Mouse (Mus musculus): ENCODE data around the gene Nxpe3. TPM values are rescaled to one million over a fixed set of nuclear protein-coding genes. Genes with fewer than 3 reads are reported as not detected.
"Not testable (repeated sequence)": the region's sequence is repeated elsewhere in the genome, so short reads cannot be mapped to it uniquely, and the experiment has no call there.

The Nxpe3 gene
- polyA plus RNA-seq, 1 experiment from 2014 or later = 1.3 TPM

DNA sequence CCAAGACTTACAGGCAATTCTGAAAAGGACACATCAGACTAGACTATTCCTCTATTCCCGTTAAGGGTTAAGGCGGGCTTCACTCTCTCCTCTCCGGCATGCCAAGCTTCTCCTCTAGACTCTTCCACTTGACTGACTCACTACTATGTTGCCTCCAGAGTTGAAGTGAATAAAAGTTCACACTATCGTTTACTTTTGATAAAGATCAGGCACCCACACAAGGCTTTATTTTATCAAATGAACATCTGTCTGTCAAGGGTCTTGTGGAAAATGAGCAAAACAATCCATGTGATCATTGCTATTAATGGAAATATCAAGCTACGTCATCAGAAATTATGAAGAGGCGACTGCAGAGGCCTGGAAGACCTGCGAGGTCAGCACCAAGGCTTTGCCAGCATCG is 47.4 kb downstream of the Nxpe3 start:
- no peak for ATAC-seq (ENCODE audit: borderline replicate concordance, extremely low read depth, low FRiP score, low TSS enrichment)
- H3K36me3 ChIP-seq = peaks cover 5% of the 10 kb centered on the region; the same call in 1 of the 2 replicates
- WGBS = 60% methylated on average over 8 of the region's 8 CpGs

GRCm38 (mm10) chr16:55844847-55845246 is 50.2 kb downstream of the Nxpe3 start:
- Histone ChIP-seq H3K9me3 (no peaks in the 10 kb centered on the region), H3K36me3 (peaks cover 5% of the 10 kb centered on the region; the same call in 1 of the 2 replicates), H3K4me2 (no peak overlapping the region), H3K27ac (no peak overlapping the region), H3K27me3 (no peaks in the 10 kb centered on the region), H3K9ac (no peak overlapping the region), H3K4me3 (no peak overlapping the region), H3K4me1 (no peaks in the 10 kb centered on the region)
- 95% methylated on average over 3 of the region's 3 CpGs for WGBS
- no peak for ATAC-seq (ENCODE audit: borderline replicate concordance, extremely low read depth, low FRiP score, low TSS enrichment)

More for the DNA sequence above, 47.4 kb downstream of the Nxpe3 start:
- H3K27ac ChIP-seq = no peak overlapping the region
- H3K4me2 ChIP-seq = no peak overlapping the region
- no peaks in the 10 kb centered on the region for H3K9me3 ChIP-seq
- no peaks in the 10 kb centered on the region for H3K27me3 ChIP-seq
- H3K4me1 ChIP-seq = no peaks in the 10 kb centered on the region
- H3K9ac ChIP-seq = no peak overlapping the region
- no peak overlapping the region for H3K4me3 ChIP-seq

DNA sequence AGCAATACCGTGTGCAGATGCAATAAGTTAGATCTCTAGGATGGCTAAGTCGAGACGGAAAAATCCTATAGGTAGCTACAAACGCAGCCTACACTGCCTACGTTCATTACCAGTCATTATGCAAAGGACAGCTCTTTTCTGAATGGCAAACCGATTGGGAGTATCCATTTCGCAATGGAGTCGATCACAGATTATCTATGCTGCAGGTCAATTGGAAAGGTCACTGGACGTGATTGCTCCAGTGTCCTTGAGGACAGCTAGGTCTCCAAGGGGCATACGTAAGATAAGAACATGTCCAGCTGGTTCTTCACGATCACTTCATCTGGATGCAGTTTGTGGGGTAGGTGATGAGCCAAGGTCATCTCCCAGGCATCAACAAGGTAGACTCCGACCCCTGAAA is 51.2 kb downstream of the Nxpe3 start:
- Histone ChIP-seq H3K4me3 (no peak overlapping the region), H3K9me3 (no peaks in the 10 kb centered on the region), H3K4me2 (no peak overlapping the region), H3K27me3 (no peaks in the 10 kb centered on the region), H3K27ac (no peak overlapping the region), H3K36me3 (peaks cover 5% of the 10 kb centered on the region; the same call in 1 of the 2 replicates), H3K9ac (no peak overlapping the region), H3K4me1 (no peaks in the 10 kb centered on the region)
- no peak for ATAC-seq (ENCODE audit: borderline replicate concordance, extremely low read depth, low FRiP score, low TSS enrichment)
- WGBS = 96% methylated on average over 12 of the region's 12 CpGs

DNA sequence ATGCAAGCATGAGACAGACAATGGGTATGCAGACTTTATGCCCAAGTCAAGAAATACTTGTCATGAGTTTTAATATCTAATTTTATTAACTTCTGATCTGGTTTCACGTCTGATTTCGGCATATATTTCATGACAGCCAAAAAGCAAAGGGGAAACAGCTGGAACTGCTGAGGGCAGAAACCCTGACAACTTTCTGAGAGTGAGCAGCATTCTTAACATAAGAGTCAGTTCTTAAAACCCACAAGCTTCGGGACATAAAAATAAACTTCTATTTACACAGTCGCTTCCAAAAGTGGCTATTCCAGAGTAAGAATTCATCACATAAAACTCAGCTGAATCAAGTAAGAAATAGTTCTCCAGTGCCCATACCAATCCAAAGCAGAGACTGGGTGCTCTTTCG is 52.0 kb downstream of the Nxpe3 start:
- H3K4me3 ChIP-seq = no peak overlapping the region
- H3K36me3 ChIP-seq = peaks cover 5% of the 10 kb centered on the region; the same call in 1 of the 2 replicates
- no peak overlapping the region for H3K4me2 ChIP-seq
- no peak overlapping the region for H3K27ac ChIP-seq
- no peak for ATAC-seq (ENCODE audit: borderline replicate concordance, extremely low read depth, low FRiP score, low TSS enrichment)
- no peaks in the 10 kb centered on the region for H3K9me3 ChIP-seq
- H3K4me1 ChIP-seq = no peaks in the 10 kb centered on the region; the same call in 1 of the 2 replicates
- WGBS = 76% methylated on average over 5 of the region's 5 CpGs
- no peak overlapping the region for H3K9ac ChIP-seq
- H3K27me3 ChIP-seq = no peaks in the 10 kb centered on the region

DNA sequence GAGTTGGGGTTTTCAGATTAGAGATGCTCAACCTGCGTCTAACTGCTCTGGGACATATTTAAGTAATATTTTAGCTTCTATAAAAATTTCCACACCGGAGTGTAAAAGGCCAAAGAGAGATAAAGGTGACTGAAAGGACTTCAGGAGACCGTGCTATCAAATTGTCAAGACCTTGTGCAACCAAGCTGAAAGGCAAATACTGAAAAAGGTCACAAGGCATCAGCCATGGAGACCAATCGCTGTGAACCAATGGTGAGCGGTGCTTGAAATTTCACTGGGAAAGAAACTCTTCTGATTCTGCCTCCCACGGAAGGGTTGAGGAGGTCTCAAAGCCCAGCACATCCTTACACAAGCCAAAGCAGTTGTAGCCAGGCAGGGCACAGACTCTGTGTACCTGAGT is 53.6 kb downstream of the Nxpe3 start:
- no peaks in the 10 kb centered on the region for H3K9me3 ChIP-seq
- H3K4me2 ChIP-seq = no peak overlapping the region
- ATAC-seq (ENCODE audit: borderline replicate concordance, extremely low read depth, low FRiP score, low TSS enrichment) = no peak
- H3K36me3 ChIP-seq = peaks cover 5% of the 10 kb centered on the region; the same call in 1 of the 2 replicates
- H3K4me3 ChIP-seq = no peak overlapping the region
- H3K27ac ChIP-seq = no peak overlapping the region
- H3K27me3 ChIP-seq = no peaks in the 10 kb centered on the region
- WGBS = 86% methylated on average over 6 of the region's 6 CpGs
- no peaks in the 10 kb centered on the region; the same call in 1 of the 2 replicates for H3K4me1 ChIP-seq
- no peak overlapping the region for H3K9ac ChIP-seq

DNA sequence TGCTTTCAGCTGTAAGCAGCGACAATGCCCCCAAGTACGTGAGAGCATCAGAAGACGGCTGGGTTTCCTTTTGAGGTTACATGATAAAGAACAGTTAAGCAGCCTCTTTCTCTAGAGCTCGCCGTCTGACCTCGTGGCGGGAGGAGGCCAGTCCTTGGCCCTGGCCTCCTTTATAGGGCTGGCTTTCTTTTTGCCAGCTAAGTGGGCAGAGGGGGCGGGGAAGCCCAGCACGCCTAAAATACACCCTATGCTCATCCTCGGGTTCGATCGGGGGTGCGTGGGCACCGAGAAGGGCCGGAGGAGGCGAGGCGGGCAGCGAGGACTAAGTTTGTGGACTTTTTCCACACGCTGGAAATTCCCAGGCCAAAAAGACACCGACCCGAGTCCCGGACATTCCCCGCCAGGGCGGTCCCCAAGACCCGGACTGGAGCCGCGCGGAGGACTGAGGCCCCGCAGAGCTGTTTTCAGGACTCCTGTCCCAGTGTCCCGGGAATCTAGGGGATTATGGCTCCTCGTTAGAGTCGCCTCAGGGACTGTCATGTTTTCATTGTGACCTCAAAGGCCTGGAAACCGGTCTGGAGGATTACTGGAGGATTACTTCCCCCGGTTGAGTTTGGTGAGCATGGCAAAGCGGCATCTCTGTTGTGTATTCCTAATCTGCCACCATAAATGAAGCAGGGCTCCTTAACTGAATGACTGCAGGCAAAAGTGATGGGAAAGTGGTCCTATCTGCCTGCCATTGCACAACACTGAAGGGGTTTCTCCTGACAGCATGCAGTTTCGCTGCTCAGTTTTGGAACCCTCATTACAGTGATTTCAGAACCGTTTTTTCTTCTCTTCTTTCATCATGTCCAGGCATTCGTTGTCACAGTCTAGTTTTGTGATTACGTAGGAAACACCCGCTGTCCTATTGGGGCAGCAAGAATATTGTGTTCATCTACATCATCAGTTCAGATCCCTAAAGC is 56.3 kb downstream of the Nxpe3 start, which contains the start of gene Nfkbiz:
TSS of gene Nfkbiz (minus strand) at position 390 of the 965 bp plus-strand sequence.
- no peaks in the 10 kb centered on the region for H3K36me3 ChIP-seq
- peak within 1 kb of the TSS; percentile 70 for H3K4me2 ChIP-seq
- no peaks in the 10 kb centered on the region; the same call in 1 of the 2 replicates for H3K4me1 ChIP-seq
- H3K9ac ChIP-seq = peak within 1 kb of the TSS; percentile 71
- H3K9me3 ChIP-seq = no peaks in the 10 kb centered on the region
- peak within 1 kb of the TSS; percentile 89 for H3K27ac ChIP-seq
- peak; percentile 97 for ATAC-seq (ENCODE audit: borderline replicate concordance, extremely low read depth, low FRiP score, low TSS enrichment)
- H3K4me3 ChIP-seq = peak within 1 kb of the TSS; percentile 61
- H3K27me3 ChIP-seq = no peaks in the 10 kb centered on the region
- under 1% methylated on average over 40 of the region's 40 CpGs for WGBS

DNA sequence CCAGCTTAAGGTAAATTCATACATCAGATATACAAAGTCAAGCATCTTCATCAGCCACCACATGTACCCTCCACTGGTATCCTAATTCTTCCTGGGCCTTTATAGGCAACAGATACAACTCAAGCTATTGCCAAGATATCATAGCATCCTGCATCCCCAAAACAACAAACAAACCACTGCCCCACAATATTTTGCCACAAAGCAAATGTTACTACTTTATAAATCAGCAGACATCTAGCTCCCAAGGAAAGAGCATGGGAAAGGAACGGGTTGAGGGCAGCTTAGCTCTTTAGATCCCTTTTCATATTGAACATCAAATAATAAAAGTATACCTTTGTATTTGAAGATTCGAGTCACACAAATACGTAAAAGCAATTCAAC is 57.0 kb downstream of the Nxpe3 start:
- WGBS = 8% methylated on average over 3 of the region's 3 CpGs
- peak overlapping the region; percentile 70 for H3K4me2 ChIP-seq

GRCm38 (mm10) chr16:55837653-55838052 is 57.4 kb downstream of the Nxpe3 start:
- H3K27ac ChIP-seq; H3K9ac ChIP-seq; H3K4me3 ChIP-seq; H3K4me1 ChIP-seq; H3K27me3 ChIP-seq; H3K36me3 ChIP-seq; H3K9me3 ChIP-seq; ATAC-seq (ENCODE audit: borderline replicate concordance, extremely low read depth, low FRiP score, low TSS enrichment): not testable (repeated sequence)
- WGBS = 94% methylated on average over 8 of the region's 8 CpGs
- H3K4me2 ChIP-seq = peak overlapping the region; percentile 70; the same call in 1 of the 2 replicates

More for the DNA sequence above, 57.0 kb downstream of the Nxpe3 start:
- no peaks in the 10 kb centered on the region; the same call in 1 of the 2 replicates for H3K4me1 ChIP-seq
- H3K27me3 ChIP-seq = no peaks in the 10 kb centered on the region
- no peaks in the 10 kb centered on the region for H3K9me3 ChIP-seq
- ATAC-seq (ENCODE audit: borderline replicate concordance, extremely low read depth, low FRiP score, low TSS enrichment) = no peak
- H3K36me3 ChIP-seq = no peaks in the 10 kb centered on the region
- peak overlapping the region; percentile 89; the same call in 1 of the 2 replicates for H3K27ac ChIP-seq
- H3K9ac ChIP-seq = peak overlapping the region; percentile 71; the same call in 1 of the 2 replicates
- H3K4me3 ChIP-seq = peak overlapping the region; percentile 61

GRCm38 (mm10) chr16:55837168-55837567 is 57.9 kb downstream of the Nxpe3 start:
- Histone ChIP-seq H3K4me1 (no peaks in the 10 kb centered on the region; the same call in 1 of the 2 replicates), H3K9ac (no peak overlapping the region), H3K36me3 (no peaks in the 10 kb centered on the region), H3K9me3 (no peaks in the 10 kb centered on the region), H3K4me3 (no peak overlapping the region), H3K4me2 (no peak overlapping the region), H3K27ac (no peak overlapping the region), H3K27me3 (no peaks in the 10 kb centered on the region)
- no peak for ATAC-seq (ENCODE audit: borderline replicate concordance, extremely low read depth, low FRiP score, low TSS enrichment)
- WGBS = 68% methylated on average over 2 of the region's 2 CpGs

GRCm38 (mm10) chr16:55835798-55836197 is 59.3 kb downstream of the Nxpe3 start:
- H3K36me3 ChIP-seq = no peaks in the 10 kb centered on the region
- no peak overlapping the region for H3K4me3 ChIP-seq
- no peak overlapping the region for H3K4me2 ChIP-seq
- H3K9me3 ChIP-seq = no peaks in the 10 kb centered on the region
- H3K27ac ChIP-seq = no peak overlapping the region
- no peaks in the 10 kb centered on the region for H3K27me3 ChIP-seq
- no peak for ATAC-seq (ENCODE audit: borderline replicate concordance, extremely low read depth, low FRiP score, low TSS enrichment)
- no peak overlapping the region for H3K9ac ChIP-seq
- H3K4me1 ChIP-seq = no peaks in the 10 kb centered on the region; the same call in 1 of the 2 replicates

- H3K4me2 ChIP-seq = no peak overlapping the region
- no peaks in the 10 kb centered on the region for H3K36me3 ChIP-seq
- H3K9ac ChIP-seq = no peak overlapping the region
- H3K9me3 ChIP-seq = no peaks in the 10 kb centered on the region
- no peaks in the 10 kb centered on the region for H3K27me3 ChIP-seq
- H3K27ac ChIP-seq = no peak overlapping the region
- no peak overlapping the region for H3K4me3 ChIP-seq
- no peaks in the 10 kb centered on the region; the same call in 1 of the 2 replicates for H3K4me1 ChIP-seq
- 72% methylated on average over 8 of the region's 8 CpGs for WGBS
- no peak for ATAC-seq (ENCODE audit: borderline replicate concordance, extremely low read depth, low FRiP score, low TSS enrichment)
Observed at GRCm38 (mm10) chr16:55832617-55833016, 62.5 kb downstream of the Nxpe3 start.

DNA sequence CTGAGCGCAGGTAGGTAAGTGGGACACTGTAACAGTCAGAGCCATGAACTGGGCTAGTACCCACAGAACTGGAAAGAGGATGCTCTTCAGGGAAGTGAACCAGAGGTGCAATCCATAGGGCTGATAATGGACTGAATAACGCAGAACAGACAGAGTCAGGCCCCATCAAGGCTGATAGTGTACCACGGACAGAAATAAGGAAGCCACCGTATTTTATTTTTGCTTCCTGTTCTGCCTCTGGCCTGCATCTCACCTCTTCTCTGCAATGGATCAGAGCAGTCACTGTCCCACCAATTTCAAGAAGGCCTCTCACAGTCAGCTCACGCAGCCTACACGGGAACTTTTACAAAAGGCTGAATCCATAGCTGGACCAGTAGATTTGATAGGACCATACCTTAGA is 63.0 kb downstream of the Nxpe3 start:
- Histone ChIP-seq H3K4me3 (no peak overlapping the region), H3K9me3 (no peaks in the 10 kb centered on the region), H3K36me3 (no peaks in the 10 kb centered on the region), H3K27ac (no peak overlapping the region), H3K27me3 (no peaks in the 10 kb centered on the region), H3K4me2 (no peak overlapping the region), H3K9ac (no peak overlapping the region), H3K4me1 (no peaks in the 10 kb centered on the region)
- ATAC-seq (ENCODE audit: borderline replicate concordance, extremely low read depth, low FRiP score, low TSS enrichment) = no peak
- 95% methylated on average over 6 of the region's 6 CpGs for WGBS
